Mouse (Mus musculus): Measurements from ENCODE around the gene Gm44511.

DNA sequence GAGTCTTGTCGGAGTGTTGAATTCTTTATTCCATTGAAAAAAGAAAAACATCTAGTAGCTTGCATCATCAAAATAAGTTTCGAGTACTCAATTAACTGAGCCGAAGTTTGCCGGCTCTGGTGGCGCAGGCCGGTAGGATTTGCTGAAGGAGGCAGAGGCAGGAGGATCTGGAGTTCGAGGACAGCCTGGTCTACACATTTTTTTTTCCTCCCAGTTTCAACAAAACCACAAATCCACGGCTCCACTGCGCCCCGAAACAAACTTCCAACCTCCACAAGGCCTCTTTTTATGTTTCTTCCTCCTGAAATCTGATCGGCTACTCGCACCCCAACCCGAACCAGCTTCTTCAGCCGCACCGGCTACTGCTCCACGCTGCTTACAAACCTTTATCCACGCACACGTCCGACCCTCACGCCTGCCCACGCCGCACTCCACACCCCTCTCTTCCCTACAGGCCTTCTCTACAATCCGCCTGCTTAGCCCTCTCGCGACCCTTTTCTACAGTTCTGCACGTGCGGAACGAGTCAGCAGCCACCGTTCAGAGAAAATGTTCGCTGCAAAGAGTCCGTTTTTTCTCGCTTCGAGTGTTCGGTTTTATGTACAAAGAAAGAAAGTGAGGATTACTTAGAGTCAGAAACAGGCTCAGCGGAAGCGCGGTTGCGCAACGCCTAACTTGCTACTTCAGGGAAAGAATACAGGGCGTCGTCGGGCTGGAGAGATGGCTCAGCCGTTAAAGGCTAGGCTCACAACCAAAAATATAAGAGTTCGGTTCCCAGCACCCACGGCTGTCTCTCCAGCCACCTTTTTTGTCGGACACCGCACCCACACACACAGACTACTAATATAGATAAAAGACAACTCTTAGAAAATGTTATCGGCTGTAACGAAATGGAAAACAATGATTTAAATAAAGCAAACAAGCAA is 12.5 kb upstream of the Gm44511 start:
- TF ChIP-seq CHD2 (IDR thresholded peaks at IDR 0.05; ENCODE audit: low read length) = no peak
- no peak for TF ChIP-seq CTCF (IDR thresholded peaks at IDR 0.05 in 2 of 3, conservative IDR thresholded peaks at IDR 0.05 in 1 of 3; ENCODE audit: control insufficient read depth in 1 of 3, insufficient read depth in 1 of 3, low read depth in 2 of 3, low read length in 3 of 3, poor library complexity in 1 of 3, severe bottlenecking in 1 of 3)
- TF ChIP-seq EP300 (IDR thresholded peaks at IDR 0.05; ENCODE audit: low read depth in 1 of 2, low read length in 2 of 2) = no peak
- TF ChIP-seq POLR2AphosphoS2 (IDR thresholded peaks at IDR 0.05; ENCODE audit: low read length) = no peak
- no peak for TF ChIP-seq MYB (IDR thresholded peaks at IDR 0.05; ENCODE audit: low read depth, low read length)
- no peak for TF ChIP-seq POLR2A (IDR thresholded peaks at IDR 0.05; ENCODE audit: control insufficient read depth in 1 of 2, insufficient read depth in 1 of 2, low read depth in 1 of 2, low read length in 2 of 2, poor library complexity in 1 of 2)
- no peak for TF ChIP-seq MAX (IDR thresholded peaks at IDR 0.05; ENCODE audit: low read length)
- peak; percentile 31; the same call in 1 of the 2 replicates for TF ChIP-seq NRF1 (IDR thresholded peaks at IDR 0.05; ENCODE audit: insufficient read depth, low read depth, low read length, poor library complexity, severe bottlenecking)
- no peak for TF ChIP-seq SMC3 (IDR thresholded peaks at IDR 0.05; ENCODE audit: low read depth, low read length)
- TF ChIP-seq ELF1 (IDR thresholded peaks at IDR 0.05; ENCODE audit: low read depth, low read length) = peak; percentile 52; the same call in 1 of the 2 replicates
- no peak for TF ChIP-seq TAL1 (IDR thresholded peaks at IDR 0.05; ENCODE audit: low read length)
- no peak for TF ChIP-seq USF1 (IDR thresholded peaks at IDR 0.05; ENCODE audit: low read depth, low read length)
- TF ChIP-seq GATA1 (IDR thresholded peaks at IDR 0.05; ENCODE audit: low read depth, low read length) = peak; percentile 73
- no peak for TF ChIP-seq ZKSCAN1 (IDR thresholded peaks at IDR 0.05; ENCODE audit: low read depth, low read length)
